Mouse (Mus musculus) heart, postnatal 0 days (tissue): ENCODE data around the gene Dpp6.

ENCODE experiments used
- CTCF ChIP-seq: IDR thresholded peaks from 2 replicates; pipeline ENCODE4 v1.5.1; 2016; ENCODE audit warnings: antibody characterized with exemption, control low read depth, low read depth
- EP300 ChIP-seq: IDR thresholded peaks from 2 replicates; pipeline ENCODE4 v1.6.1; 2016; ENCODE audit warnings: antibody characterized with exemption, low read depth

- TF ChIP-seq CTCF, result no peak
- TF ChIP-seq EP300, result no peak
Observed at GRCm38 (mm10) chr5:27134436-27135005, 317.5 kb downstream of the Dpp6 start.
